Mouse (Mus musculus) heart, embryonic 16.5 days (tissue): Measurements from ENCODE around the gene Stim1. TPM values are rescaled to one million over a fixed set of nuclear protein-coding genes. Genes with fewer than 3 reads are reported as not detected.

Experiments used
- ATAC-seq: fragments of 200-750 bp; cut with Nextera tagmentation; replicated peaks from 2 replicates; pipeline ENCODE4 v1.8.0; 2017; ENCODE audit warnings: moderate number of reproducible peaks; ENCODE audit not compliant: insufficient read depth, low FRiP score; ENCODE audit errors: extremely low read depth
- H3K27ac ChIP-seq: fragments of 300-500 bp; sonication (generic); 2 replicates; pipeline ENCODE4 v1.5.1; 2014; ENCODE audit warnings: mild to moderate bottlenecking, low read length, control low read depth, moderate library complexity
- H3K27me3 ChIP-seq: fragments of 300-500 bp; sonication (generic); 2 replicates; pipeline ENCODE4 v1.6.1; 2014; ENCODE audit warnings: low read length, mixed read lengths; ENCODE audit not compliant: control insufficient read depth, insufficient read depth
- H3K36me3 ChIP-seq: fragments of 300-500 bp; sonication (generic); 2 replicates; pipeline ENCODE4 v1.6.1; 2014; ENCODE audit not compliant: control insufficient read depth, insufficient read depth
- H3K4me1 ChIP-seq: fragments of 300-500 bp; sonication (generic); 2 replicates; pipeline ENCODE4 v1.6.1; 2014; ENCODE audit warnings: low read length, mixed read lengths; ENCODE audit not compliant: control insufficient read depth, insufficient read depth
- H3K4me2 ChIP-seq: fragments of 300-500 bp; sonication (generic); 2 replicates; pipeline ENCODE4 v1.6.1; 2014; ENCODE audit warnings: low read depth, mild to moderate bottlenecking, control low read depth, low read length
- H3K4me3 ChIP-seq: fragments of 300-500 bp; sonication (generic); 2 replicates; pipeline ENCODE4 v1.5.1; 2014; ENCODE audit warnings: mild to moderate bottlenecking, control low read depth, low read length
- H3K9ac ChIP-seq: fragments of 300-500 bp; sonication (generic); 2 replicates; pipeline ENCODE4 v1.6.1; 2014; ENCODE audit warnings: low read length, control low read depth
- H3K9me3 ChIP-seq: fragments of 300-500 bp; sonication (generic); replicated peaks from 2 replicates; pipeline ENCODE4 v1.6.1; 2016; ENCODE audit warnings: low read length; ENCODE audit not compliant: control insufficient read depth
- WGBS: fragments of 180-500 bp; shearing (Covaris S2); extraction: QIAGEN DNeasy Blood & Tissue Kit; methylation state at CpG from one replicate; pipeline ENCODE4 v1.1.7; 2014; 5-methylcytosine and 5-hydroxymethylcytosine counted together
- polyA plus RNA-seq: library from polyadenylated mRNA; unstranded; fragments of >200 nt; fragmentation: Nextera tagmentation; extraction: Ambion mirVana; gene quantifications from 2 replicates; pipeline ENCODE4 v1.2.1, GENCODE M21; 2015

Gene Stim1
- polyA plus RNA-seq, 1 experiment from 2014 or later: 18.5 TPM

DNA sequence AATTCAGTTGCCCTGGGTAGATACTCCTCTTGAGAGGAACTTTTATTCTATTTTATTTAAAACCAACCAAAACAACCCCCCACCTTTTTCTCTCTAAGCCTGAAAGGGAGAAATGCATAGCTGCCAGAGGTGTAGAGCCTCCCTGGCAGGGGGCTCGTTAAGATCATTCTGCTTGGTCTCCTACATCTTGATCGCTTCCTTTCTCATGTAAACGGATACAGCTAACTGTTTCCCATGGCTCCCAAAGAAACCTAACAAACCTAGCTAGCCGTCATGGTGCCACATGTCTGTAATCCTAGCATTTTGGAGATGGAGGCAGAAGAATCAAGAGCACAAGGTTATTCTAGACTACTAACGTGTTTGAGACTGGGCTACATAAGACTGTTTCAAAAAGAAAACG lies 148.2 kb downstream of the Stim1 start:
- 59% methylated on average over 6 of the region's 6 CpGs for WGBS
- no peak for ATAC-seq
- H3K36me3 ChIP-seq: no peaks in the 10 kb centered on the region

DNA sequence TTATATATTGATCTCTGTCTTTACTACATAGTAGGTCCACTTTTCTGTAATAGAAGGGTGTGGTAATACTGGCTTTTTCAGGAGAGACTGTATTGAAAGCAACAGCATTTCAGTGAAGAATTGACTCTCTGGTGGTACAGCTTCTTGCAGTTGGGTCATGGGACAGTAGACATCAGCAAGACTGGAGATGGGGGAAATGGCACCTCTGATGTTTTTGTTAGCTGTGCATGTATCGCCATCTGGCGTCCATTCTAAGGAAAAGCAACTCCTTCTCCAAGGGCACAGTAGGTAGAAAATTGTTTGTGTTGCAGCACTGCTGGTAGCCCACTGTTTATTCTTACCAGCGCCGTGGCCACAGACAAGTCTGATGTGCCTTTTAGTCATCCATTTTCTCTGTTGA lies 149.8 kb downstream of the Stim1 start:
- H3K4me2 ChIP-seq: no peak overlapping the region
- no peaks in the 10 kb centered on the region for H3K36me3 ChIP-seq
- H3K27me3 ChIP-seq: no peaks in the 10 kb centered on the region
- peak; percentile 65; the same call in 1 of the 2 replicates for ATAC-seq
- 0 out of 2 replicates have a peak, but pooled peaks cover 3% of the 10 kb centered on the region for H3K4me1 ChIP-seq
- H3K27ac ChIP-seq: no peak overlapping the region
- H3K4me3 ChIP-seq: no peak overlapping the region
- 2% methylated on average over 4 of the region's 4 CpGs for WGBS
- no peak overlapping the region for H3K9ac ChIP-seq
- no peaks in the 10 kb centered on the region for H3K9me3 ChIP-seq

More for the DNA sequence above, 148.2 kb downstream of the Stim1 start:
- 0 out of 2 replicates have a peak, but pooled peaks cover 3% of the 10 kb centered on the region for H3K4me1 ChIP-seq
- H3K27me3 ChIP-seq: no peaks in the 10 kb centered on the region
- H3K27ac ChIP-seq: no peak overlapping the region
- H3K4me3 ChIP-seq: no peak overlapping the region
- H3K4me2 ChIP-seq: no peak overlapping the region
- H3K9me3 ChIP-seq: no peaks in the 10 kb centered on the region
- H3K9ac ChIP-seq: no peak overlapping the region

DNA sequence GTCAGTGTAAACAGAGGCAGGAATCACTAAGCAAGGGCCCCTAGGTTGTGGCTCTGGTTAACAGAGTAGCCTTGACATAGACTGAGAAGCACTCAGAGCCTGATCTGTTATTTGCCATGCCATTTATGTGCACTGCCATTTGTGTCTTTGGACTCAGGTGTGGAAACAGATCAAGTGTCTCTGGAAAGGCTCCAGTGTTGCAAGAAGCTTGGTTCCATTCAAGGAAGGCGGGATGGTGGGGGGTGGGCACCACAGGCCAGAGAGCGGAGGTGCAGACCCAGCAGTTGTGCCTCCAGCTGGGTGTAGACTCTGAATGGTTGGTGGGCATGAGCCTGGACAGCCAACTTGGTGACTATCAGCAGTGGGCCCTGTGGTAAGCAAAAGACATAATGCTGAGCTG lies 154.4 kb downstream of the Stim1 start:
- Histone ChIP-seq H3K27ac (no peak overlapping the region), H3K36me3 (no peaks in the 10 kb centered on the region), H3K4me3 (no peak overlapping the region), H3K4me1 (no peaks in the 10 kb centered on the region), H3K27me3 (no peaks in the 10 kb centered on the region), H3K4me2 (no peak overlapping the region), H3K9me3 (no peaks in the 10 kb centered on the region), H3K9ac (no peak overlapping the region)
- 91% methylated on average over 2 of the region's 2 CpGs for WGBS
- no peak for ATAC-seq

DNA sequence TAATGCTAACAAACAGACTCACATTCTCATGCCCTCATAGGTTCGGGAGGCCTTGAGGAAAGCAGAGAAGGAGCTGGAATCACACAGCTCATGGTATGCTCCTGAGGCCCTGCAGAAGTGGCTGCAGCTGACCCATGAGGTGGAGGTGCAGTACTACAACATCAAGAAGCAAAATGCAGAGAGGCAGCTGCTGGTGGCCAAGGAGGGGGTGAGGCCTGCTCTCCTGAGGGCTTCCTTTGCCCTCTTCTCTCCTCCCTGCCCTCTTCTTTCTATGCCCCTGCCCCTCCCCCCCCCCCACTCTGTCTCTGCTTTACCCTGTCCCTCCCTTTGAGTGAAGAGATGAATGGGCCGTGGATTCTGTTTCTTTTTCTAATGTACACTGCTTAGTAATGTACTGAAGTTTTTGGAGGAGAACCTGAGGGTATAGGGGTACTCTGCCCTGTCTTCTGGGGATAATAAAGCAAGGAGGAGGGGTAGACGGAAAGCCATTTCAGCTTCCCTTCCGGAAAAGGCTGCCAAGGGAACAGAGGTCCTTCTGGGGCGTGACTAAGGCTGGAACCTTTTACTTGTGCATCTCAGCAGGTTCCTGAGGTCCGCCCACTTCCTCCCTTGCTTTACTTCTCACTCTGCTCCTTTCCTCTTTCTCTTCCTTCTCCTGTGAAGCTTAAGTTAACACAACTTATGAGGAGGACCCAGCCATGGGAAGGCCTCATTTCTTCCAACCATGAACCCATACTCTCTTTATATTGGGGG lies 158.5 kb downstream of the Stim1 start:
- 0 out of 2 replicates have a peak, but pooled peaks have one; percentile 32 for ATAC-seq
- Histone ChIP-seq H3K4me1 (no peaks in the 10 kb centered on the region), H3K27me3 (no peaks in the 10 kb centered on the region), H3K9me3 (no peaks in the 10 kb centered on the region), H3K36me3 (no peaks in the 10 kb centered on the region), H3K27ac (no peak overlapping the region), H3K4me3 (no peak overlapping the region), H3K4me2 (no peak overlapping the region), H3K9ac (no peak overlapping the region)
- WGBS: 52% methylated on average over 6 of the region's 6 CpGs

DNA sequence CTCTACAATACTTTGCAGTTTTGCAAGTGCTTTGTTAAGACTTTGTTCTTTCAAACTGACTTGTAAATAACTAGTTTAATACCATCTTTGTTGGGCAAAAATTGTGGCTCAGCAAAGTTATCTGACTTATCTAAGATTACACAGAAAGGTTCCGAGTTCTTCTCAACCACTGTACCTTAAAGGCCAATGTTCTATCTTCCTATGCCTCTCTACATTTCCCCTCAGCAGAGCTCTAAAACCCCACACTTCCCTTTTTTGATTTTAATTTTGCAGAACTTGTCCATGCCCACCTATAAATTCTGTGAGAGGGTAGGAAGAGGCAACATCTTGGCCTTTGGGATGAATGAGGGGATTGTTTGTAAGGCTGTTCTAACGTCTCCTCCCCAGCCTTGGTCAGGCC lies 166.7 kb downstream of the Stim1 start:
- no peaks in the 10 kb centered on the region for H3K4me1 ChIP-seq
- no peaks in the 10 kb centered on the region for H3K9me3 ChIP-seq
- H3K36me3 ChIP-seq: no peaks in the 10 kb centered on the region; the same call in 1 of the 2 replicates
- no peak overlapping the region for H3K9ac ChIP-seq
- WGBS: 63% methylated on average over 2 of the region's 2 CpGs
- no peak overlapping the region for H3K27ac ChIP-seq
- H3K4me2 ChIP-seq: no peak overlapping the region
- ATAC-seq: no peak
- no peak overlapping the region for H3K4me3 ChIP-seq
- H3K27me3 ChIP-seq: peaks cover 5% of the 10 kb centered on the region

DNA sequence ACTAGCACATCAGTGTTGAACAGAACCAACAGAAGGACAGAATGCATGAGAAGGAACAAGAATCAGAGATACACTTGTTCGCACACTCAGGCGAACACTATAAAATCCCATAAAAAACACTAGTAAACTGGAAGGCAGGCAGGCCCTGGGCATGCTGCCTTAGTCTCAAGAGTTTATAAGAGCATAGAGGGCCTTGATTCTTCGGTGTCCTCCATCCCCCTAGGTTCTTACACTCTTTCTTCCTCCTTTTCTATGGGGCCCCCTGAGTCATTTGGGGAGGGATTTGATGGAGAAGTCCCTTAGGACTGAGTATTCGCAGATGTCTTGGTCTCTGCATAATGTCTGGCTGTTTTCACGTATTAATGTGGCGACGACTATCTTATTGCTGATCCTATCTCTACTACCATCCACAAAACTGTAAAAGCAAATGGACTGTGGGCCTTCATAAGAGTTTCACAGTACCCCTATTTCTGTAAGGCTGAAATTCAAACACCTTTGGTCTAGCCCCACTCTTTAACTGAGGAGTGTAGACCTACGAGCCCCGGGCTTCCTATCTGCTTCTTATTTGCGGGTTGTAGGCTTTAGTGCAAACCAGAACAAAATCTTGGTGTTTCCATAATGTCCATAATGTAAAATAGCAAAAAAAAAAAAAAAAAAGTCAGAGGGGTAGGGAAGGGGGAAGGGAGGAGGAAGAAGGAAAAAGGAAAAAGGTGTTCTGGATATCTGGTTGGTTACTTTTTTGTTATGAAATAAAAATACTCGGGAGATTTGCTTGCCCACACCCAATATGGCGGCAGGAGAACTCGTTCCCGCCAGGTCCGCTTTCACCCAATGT lies 173.4 kb downstream of the Stim1 start:
- H3K36me3 ChIP-seq: peaks cover 10% of the 10 kb centered on the region
- WGBS: 51% methylated on average over 15 of the region's 15 CpGs
- peak overlapping the region; percentile 97 for H3K4me3 ChIP-seq
- 0 out of 2 replicates have a peak overlapping the region, but pooled peaks have one; percentile 16 for H3K27ac ChIP-seq
- peak overlapping the region; percentile 58 for H3K4me2 ChIP-seq
- H3K9ac ChIP-seq: no peak overlapping the region; the same call in none of the 2 replicates
- H3K27me3 ChIP-seq: peaks cover 5% of the 10 kb centered on the region
- H3K9me3 ChIP-seq: no peaks in the 10 kb centered on the region
- H3K4me1 ChIP-seq: peaks cover 18% of the 10 kb centered on the region
- no peak for ATAC-seq

DNA sequence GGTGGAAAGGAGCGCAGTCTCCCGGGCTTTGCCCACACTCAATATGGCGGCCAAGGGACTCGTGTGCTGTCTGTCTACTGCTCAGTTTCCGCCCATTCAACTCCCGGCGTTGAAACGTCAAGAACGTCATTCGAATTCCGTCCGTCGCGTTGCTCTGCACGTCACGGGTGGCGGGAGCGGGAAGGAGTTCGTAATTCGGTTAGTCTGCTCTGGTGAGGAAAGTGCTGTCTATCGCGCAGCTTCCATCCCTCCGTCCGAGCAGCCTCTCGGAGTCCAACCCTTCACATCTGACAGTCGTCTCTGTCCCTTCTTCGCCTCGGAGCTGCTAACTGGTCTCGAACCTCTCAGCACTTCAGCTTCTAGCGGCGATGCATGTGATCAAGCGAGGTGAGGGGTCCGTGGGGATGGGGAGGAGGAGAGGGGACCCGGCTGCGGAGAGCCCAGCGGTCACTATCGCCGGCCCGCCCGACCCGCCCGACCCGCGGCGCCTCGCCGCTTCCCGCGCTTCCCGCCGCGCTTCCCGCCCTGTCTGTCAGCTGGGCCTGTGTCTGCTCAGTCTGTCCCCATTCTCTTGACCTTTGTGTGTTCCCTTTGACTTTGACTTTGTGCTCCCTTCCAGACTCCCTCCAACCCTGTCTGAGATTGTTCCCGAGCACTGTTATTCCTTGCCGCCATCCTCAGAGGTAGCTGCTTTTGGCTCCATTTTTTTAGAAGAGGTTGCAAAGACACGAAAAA lies 174.2 kb downstream of the Stim1 start, which contains the start of gene Rrm1:
Rrm1 (plus strand) TSS at position 39 of the 735 bp plus-strand sequence.
- peak; percentile 99 for ATAC-seq
- Histone ChIP-seq H3K27ac (peak within 1 kb of the TSS; percentile 89), H3K27me3 (peaks cover 5% of the 10 kb centered on the region), H3K4me1 (peaks cover 18% of the 10 kb centered on the region), H3K4me3 (peak within 1 kb of the TSS; percentile 97), H3K36me3 (peaks cover 17% of the 10 kb centered on the region; the same call in 1 of the 2 replicates), H3K9ac (peak within 1 kb of the TSS; percentile 91), H3K4me2 (peak within 1 kb of the TSS; percentile 72), H3K9me3 (no peaks in the 10 kb centered on the region)
- WGBS: under 1% methylated on average over 51 of the region's 56 CpGs

DNA sequence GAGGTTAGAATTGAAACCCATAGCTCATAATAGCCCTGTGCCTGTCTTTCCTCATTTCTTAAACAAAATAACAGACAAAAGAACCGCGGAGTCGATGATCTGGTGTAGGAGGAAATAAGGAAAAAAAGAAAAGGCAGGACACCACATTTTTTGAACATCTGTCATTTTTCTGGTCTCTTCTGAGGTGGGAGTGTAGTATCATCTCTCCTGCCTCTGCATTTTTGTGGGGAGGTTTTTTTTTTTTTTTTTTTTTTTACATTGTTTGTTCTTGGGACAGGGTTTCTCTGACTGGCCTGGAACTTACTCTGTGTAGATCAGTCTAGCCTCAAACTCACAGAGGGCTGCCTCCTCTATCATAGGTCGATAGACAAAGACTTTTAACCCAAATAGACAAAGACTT lies 174.8 kb downstream of the Stim1 start:
- peak overlapping the region; percentile 91 for H3K9ac ChIP-seq
- peak overlapping the region; percentile 97 for H3K4me3 ChIP-seq
- no peaks in the 10 kb centered on the region for H3K9me3 ChIP-seq
- H3K27ac ChIP-seq: peak overlapping the region; percentile 89
- H3K4me2 ChIP-seq: peak overlapping the region; percentile 72
- peaks cover 5% of the 10 kb centered on the region for H3K27me3 ChIP-seq
- H3K36me3 ChIP-seq: peaks cover 21% of the 10 kb centered on the region; the same call in 1 of the 2 replicates
- H3K4me1 ChIP-seq: peaks cover 18% of the 10 kb centered on the region
- ATAC-seq: no peak
- 3% methylated on average over 4 of the region's 4 CpGs for WGBS
